Mouse (Mus musculus) frontal cortex, postnatal 10 days (tissue): Measurements from ENCODE around the gene Kpna1.
"Not testable (repeated sequence)": the region's sequence is repeated elsewhere in the genome, so short reads cannot be mapped to it uniquely, and the experiment has no call there.

Source experiments
- DNase-seq, 2 experiments: peaks; one replicate each; pipeline ENCODE4 v3.0.0; 2022; ENCODE audit warnings: low spot score in 2 of 2, mixed read lengths in 1 of 2

Kpna1 gene

DNA sequence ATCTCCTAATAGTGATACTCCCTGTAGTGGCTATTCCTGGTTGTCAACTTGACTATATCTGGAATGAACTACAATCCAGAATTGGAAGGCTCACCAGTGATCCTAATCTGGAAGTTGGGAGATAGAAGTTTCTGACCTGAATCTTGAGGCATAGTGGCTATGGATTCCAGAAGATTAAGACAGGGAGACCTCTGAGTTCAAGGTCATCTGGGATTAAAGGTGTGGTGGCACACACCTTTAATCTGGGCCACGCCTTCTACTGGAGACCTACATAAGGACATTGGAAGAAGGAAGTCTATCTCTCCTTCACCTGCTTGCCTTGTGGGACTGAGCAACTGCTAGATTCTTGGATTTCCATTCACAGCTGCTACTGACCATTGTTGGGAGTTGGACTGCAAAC, at the start of gene Kpna1:
Gene Kpna1 (plus strand): TSS at position 301 of the 400 bp plus-strand sequence.
- DNase-seq = not testable (repeated sequence)

DNA sequence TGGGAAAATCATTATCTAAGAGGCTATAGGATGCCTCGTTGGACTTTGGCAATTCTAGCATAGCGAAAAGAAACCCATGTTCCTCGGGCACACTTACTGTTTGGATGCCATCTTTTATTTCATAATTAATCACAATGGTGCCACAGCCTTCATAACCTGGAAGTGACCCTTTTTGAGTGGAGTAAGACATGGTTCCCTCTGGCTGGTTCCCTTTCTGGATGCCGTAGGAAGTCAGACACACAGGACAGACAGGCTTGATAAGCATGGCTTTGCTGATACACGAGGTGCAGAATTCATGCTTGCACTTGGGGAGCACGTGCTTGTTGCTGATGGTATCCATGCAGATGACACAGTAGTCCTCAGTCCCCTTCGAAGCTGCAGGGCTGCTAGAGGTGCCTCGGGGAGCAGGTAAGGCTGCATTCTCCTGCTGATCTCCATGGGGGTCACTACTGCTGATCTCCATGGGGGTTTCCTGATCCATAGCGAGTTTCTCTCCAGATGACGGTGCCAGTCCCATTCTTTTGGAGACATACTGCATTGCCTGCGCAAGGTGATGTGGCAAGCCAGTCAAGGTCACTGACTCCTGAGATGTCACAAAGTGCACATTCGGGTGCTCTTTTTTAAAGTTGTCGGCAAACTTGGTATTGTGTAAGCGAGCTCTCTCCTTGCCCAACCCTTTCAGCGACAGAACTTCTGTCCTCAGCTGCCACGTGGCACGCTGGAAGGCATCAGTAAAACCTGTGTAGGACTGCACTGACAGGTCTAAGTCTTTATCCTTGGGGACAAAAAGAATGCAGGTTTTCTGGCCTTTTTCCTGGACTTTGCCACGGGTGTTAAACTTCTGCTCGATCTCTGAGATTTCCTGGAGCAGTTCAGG, 46.1 kb upstream of the Kpna1 start:
- no peak for DNase-seq

DNA sequence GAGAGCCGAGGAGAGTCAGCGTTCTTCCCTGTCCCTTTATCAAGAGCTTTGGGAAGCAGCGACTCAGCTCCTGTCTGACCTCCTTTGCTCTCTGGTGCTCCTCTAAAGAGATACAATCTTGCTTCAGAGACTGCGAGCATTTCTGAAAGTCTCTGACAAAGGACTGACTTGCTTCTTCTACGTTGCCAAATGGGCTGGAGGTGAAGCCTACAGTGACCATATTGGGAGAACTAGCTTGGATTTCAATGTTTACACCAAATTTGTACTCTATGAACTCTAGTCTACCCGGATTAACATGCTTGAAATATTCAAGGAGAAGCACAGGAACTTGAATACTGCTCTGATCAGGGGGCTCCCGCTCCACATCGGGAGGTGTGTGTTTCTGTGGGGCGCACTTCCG, 45.4 kb upstream of the Kpna1 start:
- DNase-seq = no peak

DNA sequence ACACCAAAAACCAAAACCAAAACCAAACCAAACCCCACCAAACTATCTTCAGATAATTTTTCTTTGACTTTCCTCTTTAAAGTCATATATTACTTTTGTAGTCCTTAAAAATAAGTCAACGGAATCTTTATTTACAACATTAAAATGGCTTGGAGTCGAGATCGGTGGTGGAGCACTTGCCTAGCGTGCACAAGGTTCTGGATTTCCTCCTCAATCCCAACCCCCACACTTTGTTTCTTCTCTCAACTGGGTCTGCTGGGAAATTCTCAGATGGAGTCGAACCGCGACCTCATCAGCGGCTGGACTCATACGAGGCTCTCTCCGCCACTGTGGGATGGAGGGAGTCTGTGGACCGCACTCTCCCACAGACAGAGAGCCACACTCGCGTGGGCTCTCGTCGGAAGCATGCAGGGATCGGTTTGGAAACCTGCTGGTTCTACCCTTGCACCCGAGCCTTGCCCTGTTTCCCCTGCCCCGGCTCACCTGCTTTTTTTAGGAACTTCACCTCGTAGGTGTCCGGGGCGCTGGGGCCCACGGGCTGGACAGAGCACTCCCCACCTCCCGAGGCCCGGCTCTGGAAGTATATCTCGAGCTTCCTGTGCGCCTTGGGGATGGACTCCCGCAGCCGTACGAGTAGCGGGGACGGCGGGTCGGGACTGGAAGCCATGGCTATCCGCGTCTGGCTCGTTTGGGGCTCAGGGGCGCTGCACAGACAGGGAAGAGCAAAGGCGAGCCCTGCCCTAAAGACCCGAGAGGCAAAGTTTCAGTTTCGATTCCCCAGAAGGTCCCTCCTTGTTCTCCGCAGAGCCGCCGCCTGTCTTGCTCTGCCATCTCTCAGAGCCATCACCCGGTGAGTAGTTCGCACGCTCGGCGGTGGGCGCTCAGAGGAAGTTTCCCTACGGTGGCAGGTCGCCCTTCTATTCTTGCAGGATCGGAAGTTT, 40.1 kb upstream of the Kpna1 start, which contains the start of the genes Parp9 and Dtx3l:
Gene Parp9 (plus strand): TSS at position 260 of the 941 bp plus-strand sequence.
Gene Dtx3l (minus strand): TSS at position 941 of the 941 bp plus-strand sequence.
- peak; percentile 9 to 34 for DNase-seq

DNA sequence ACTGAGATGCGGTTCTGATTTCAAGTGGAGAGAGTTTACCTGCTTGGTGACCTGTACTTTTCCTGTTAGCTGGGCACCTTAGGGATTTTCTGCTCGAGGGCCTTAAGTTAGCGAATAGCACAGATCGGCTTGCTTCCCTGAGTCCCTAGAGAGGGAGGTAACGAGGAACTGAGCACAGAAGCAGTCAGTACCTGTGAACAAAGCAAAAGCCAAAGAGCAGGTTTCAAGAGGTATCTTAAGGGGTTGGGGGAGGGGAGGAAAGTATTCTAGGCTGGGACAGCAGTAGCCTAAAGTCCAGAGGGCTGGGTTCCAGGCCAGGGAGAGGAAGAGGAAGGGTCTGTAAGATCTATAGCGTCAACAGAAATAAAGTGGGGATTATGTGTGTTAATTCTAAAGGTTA, 39.3 kb upstream of the Kpna1 start:
- DNase-seq = no peak

DNA sequence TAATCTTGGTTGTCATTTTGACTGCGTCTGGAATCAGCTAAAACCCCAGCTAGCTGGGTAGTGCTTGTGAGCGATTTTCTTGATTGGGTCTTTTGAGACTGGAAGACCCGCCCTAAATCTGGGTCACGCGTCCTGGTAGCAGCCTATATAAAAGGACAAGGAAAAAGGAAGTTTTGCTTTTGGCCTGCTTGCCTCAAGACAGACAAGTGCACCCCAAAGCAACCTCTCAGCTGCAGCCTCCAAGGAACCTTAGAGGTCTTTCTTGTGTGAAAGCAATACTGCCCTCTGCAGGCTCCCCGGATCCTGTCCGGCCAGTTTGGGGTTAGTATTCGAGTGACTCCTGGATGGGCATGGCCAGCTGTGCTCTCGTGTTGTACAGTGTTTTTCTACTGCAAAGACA, 38.9 kb upstream of the Kpna1 start:
- peak; percentile 57 to 67 for DNase-seq

DNA sequence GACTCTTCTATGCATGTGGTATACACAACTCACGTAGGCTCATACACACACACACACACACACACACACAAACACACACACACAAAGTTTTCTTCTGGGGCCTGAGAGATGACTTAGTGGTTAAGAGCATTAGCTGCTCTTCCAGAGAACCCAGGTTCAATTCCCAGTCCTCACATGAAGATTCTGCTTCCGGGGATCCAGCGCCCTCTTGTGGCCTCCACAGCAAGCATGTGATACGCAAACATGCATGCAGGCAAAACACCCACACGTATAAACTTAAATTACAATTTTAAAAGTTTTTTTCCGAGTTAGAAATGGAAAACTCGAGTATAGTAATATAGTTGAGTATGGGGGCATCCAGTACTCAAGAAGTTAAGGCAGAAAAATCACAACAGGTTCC, 37.2 kb upstream of the Kpna1 start:
- DNase-seq = no peak

DNA sequence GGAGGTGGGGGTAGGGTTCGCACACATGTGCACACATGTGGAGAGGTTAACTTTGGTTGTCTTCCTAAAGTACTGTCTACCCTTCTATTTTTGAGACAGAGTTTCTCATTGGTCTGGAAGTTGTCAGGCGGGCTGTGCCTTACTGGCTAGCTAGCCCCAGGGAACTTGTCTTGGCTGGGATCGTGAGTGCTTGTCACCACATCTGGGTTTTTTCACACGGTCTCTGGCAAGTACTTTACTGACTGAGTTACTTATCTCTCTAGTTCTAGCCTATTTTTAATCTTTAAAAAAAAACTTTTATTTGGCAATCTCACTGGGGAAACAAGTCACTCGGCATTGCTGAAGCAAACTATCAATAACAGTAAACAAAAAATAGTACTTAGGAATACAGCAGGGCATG, 29.3 kb upstream of the Kpna1 start:
- no peak for DNase-seq

DNA sequence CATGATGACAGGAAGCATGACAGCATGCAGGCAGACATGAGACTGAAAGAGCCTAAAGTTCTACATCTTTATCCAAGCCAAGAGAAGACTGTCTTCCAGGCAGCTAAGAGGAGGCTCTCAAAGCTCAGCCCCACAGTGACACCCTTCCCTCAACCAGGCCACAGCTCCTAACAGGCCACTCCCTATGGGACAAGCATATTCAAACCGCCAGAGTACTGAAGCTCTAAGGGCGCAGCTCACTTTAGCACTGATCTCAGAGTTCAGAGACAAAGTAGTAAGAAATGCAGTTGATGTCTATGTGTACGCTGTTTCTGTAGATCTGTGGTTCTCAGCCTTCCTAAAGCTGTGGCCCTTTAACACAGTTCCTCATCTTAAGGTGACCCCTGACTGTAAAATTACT, 27.3 kb upstream of the Kpna1 start:
- no peak for DNase-seq

DNA sequence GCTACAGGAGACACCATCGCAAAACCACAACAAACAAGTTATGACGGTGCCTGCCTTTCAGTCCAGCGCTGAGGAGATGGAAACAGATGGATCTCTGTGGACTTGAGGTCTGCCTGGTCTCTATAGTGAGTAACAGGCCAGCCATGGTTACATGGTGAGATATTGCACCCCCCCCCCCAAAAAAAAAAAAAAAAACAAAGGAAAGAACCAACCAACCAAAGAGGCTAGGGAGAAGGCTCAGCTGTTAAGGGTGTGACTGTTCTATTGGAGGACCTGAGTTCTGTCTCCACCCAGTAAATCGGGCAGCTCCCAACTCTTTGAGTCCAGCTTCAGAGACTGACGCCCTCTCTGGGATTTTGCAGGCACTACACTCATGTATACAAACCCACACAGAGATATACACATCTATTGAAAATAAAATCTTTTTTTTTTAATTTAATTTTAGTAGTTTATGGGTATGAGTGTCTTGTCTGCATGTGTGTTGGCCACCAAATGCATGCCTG, 25.9 kb upstream of the Kpna1 start:
- no peak for DNase-seq

DNA sequence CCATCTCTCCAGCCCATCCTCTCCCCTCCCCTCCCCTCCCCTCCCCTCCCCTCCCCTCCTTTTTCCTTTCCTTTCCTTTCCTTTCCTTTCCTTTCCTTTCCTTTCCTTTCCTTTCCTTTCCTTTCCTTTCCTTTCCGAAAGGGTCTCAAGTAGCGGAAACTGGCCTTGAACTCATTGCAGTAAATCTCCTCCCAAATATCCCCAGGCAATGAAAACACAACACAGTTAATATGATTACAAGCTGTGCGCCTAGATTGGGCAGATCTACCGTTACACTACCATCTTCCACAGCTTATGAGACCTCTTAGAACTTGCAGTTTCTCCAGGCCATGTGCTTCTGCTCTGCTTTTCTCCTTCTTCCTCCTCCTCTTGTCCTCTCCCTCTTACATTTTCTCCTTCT, 12.6 kb upstream of the Kpna1 start:
- DNase-seq = not testable (repeated sequence)

DNA sequence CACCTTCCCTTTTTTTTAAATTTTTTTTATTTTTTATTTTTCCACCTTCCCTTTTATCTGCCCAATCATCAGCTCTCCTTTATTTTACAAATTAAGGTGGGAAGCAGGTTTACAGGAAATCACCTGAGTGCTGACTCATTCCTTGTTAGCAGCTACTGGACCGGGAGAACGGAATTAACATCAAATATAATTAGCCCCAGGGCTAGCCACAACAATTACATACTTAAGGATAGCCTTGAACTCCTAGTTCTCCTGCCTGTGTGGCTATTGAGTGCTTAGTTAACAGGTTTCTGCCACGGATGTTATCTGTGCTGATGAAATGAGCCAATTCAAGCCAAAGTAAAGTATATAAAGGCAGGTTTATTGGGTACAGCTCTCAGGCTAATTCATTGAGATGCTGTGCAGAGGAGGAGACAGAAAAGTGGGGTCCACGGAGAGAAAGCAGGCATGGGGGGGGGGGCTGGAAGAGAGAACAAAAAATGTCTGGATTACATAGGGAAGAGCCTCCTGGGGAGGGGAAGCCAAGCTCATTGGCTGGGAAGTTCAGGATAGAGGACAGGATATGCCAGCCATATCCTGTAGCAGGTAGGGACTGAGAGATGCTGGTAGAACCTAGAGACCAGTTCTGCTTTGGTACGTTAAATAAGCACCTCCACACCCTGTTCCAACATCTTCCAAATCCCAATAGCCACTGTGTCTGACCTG, 12.0 kb upstream of the Kpna1 start:
- no peak for DNase-seq

DNA sequence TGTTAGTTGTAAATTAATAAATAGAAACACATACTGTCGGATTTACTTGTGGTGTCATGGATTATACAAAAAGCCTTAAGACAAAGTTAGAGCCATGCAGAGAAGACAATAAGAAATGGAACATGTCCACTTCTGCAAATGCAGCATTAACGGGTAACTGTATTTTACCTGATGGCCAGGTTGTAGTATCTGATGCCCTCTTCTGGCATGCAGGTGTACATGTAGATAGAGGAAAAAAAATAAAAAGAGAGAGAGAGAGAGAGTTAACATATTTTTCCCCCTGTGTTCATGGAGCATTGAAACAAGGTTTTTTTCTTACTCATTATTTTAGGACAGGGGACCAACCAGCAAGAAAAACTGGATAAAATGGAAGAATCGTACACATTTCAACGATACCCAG, 11.2 kb upstream of the Kpna1 start:
- no peak for DNase-seq

DNA sequence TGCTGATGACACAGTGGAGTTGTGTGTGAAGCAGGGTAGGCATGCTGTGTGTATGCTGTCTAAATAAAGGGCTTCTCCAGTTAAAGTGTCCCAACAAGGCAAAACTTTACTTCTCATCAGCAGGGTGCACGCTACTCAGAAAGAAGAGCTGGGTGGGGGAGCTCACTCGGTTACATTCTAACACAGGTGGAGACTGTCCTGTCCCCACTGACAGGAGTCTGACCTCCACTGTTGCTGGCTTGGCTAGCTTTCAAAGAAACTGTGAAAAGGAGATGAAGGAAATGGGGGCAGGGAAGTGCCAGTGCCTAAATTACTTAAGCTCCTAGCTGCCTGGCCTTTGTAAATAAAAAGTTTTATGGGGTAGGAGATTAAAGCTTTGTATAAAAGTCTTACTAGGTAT, 10.4 kb upstream of the Kpna1 start:
- DNase-seq = no peak

DNA sequence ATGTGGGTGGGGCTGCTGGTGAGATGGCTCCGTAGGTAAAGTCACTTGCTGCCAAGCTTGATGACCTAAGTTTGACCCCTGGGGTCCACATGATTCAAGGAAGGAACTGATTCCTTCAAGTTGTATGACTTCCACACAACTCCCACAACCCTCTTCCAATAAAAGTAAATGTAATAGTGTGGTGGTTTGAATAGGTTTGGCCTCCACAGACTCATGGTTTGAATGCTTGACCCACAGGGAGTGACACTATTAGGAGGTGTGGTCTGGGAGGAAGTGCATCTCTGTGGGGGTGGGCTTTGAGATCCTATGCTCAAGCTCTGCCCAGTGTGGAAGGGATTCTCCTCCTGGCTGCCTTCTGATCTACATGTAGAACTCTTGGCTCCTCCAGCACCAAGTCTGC, 4.5 kb upstream of the Kpna1 start:
- DNase-seq = no peak

DNA sequence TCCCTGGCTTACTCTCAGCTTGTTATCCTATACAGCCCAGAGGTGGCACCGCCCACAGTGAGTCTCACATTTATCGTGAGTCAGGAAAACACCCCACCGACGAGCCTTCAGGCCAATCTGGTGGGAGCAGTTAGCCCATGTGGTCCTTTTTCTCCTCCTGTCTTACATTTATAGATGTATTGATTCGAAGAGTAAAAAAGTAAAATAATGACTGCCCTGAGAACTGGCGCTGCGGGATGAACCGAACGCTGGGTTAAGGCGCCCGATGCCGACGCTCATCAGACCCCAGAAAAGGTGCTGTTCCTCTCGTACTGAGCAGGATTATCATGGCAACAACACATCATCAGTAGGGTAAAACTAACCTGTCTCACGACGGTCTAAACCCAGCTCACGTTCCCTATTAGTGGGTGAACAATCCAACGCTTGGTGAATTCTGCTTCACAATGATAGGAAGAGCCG, 2.8 kb downstream of the Kpna1 start:
- DNase-seq = peak; percentile 94 to 100

DNA sequence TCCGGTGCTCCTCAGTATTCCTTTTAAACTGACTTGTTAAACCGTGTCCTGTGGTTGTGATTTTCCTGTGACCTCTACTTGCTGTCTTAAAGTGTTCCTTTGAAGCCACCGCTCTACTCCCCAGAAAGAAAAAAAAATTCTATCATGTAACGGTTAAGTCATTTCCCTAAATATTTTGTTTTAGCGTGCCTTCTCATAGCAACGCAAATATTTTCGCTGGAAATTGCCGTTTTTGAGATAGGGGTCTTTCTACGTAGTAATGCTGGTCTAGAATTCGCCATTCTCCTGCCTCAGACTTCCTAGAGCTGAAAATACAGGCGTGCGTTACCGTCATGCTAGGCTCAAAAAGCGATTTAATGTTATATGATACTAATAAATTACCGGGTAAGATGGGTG, 4.0 kb downstream of the Kpna1 start:
- no peak for DNase-seq

DNA sequence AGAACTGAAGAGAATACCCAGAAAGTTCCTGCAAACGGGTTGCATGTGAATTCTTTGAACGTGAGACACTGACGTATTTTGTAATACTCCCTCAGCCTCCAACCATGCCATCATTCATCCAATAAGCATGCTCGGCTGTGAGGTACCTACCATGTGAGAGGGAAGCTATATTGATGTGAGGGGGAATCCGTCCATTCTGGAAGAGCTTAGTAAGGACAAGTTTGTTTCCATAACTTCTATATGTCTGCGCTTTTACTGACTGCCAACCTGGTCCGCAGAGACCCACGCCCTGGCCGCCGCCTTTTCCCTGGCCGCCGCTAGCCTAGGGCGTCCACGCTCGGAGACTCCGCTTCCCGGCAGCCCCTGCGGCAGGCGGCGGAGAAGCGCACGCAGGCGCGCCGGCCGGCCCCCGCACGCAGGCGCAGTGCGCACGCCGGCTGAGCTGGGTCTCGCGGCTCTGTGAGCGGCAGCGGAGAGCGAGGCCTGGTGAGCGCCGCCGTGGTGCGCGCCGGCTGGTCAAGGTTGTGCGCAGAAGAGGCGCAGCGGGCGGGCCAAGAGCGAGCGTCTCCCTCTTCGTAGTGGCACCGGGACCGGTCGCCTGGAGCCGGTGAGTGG, 4.5 kb downstream of the Kpna1 start:
- peak; percentile 82 to 90 for DNase-seq

DNA sequence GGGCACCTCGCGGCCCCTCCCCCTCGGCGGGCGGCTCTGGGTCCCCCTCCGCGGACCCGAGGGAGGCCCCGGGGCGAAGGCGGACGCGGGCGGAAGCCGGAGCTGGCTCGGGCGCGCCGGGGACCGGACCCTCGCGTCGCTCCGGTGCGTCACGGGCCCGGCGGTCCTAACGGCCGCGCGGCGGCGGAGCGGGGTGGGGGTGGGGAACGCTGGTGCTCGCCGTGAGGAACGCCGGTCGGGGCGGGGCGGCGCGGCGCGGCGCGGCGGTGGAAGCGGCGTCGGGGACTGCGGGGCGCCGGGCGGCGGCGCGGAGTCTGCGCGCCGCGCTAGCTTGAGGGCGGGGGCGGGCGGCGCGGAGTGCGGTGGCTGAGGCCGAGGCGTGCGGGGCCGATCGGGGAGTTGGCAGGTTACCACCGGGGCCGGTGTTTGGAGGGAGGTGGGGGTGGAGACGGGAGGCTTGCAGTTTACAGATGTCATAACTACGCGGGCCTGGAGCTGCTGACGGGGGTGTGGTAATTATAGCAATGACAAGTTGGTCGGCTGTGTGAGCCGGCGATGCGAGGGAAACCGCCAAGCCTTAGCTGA, 5.1 kb downstream of the Kpna1 start:
- DNase-seq = peak; percentile 70 to 72

DNA sequence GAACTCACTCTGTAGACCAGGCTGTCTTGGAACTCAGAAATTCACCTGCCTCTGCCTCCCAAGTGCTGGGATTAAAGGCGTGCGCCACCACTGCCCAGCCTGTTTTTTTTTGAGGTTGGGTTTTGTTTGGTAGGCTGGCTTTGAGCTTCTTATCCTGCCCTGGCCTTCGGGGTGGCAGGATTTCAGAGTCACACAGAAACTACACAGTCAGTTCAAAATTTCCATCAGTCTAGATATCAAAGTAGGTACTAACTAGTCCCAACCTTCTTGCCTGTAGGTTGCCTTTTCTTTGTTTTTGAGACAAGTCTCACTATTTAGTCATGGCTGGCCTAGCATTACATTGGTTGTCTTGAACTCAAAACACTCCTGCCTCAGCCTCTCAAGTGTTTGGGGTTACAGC, 5.9 kb downstream of the Kpna1 start:
- no peak for DNase-seq

DNA sequence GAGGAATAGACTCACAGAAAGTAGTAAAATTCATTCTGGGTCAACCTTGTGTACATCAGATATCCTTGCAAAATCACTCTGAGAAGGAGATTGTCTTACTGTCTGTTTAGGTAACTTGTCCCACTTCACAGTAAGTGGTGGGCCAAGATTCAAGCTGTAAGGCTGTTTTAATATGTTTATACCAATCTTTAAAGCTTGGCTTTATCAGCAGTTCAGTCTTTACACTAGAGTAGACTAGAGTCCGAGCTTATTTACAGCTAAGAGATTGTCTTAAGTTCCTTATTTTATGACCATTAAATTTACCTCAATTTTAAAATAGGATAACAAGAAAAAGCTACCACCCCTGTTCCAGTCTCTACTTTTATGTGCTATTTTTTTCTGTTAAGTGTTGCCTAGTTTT, 9.4 kb downstream of the Kpna1 start:
- no peak for DNase-seq
